Mouse (Mus musculus) bone marrow macrophage, adult 2 months (primary cell): ENCODE data around the gene F13a1.

Source experiments
- CTCF ChIP-seq: IDR thresholded peaks from 2 replicates; pipeline ENCODE4 v1.5.1; 2012; ENCODE audit warnings: low read depth, mild to moderate bottlenecking, low read length, moderate library complexity
- POLR2A ChIP-seq: IDR thresholded peaks from 2 replicates; pipeline ENCODE4 v1.6.1; 2012; ENCODE audit warnings: mild to moderate bottlenecking, low read depth, low read length, borderline replicate concordance

DNA sequence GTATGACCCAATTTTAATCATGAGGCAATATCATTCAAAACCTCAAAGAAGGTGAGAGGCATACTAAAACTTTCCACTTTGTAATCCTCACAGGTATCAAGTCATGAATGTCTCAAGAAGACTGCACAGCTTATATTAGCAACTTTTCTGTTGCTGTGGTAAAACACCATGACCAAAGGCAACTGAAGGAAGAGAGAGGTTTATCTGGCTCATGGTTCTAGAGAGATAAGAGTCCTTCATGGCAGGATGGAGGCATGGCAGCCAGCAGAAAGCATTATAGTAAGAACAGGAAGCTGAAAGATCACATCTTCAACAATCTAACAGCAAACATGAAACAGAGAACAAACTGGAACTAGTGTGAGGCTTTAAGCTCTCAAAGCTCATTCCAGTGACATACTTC is 43.8 kb downstream of the F13a1 start:
- TF ChIP-seq POLR2A (no peak), CTCF (no peak)
